Mouse (Mus musculus): Measurements from ENCODE around the gene Numbl.

DNA sequence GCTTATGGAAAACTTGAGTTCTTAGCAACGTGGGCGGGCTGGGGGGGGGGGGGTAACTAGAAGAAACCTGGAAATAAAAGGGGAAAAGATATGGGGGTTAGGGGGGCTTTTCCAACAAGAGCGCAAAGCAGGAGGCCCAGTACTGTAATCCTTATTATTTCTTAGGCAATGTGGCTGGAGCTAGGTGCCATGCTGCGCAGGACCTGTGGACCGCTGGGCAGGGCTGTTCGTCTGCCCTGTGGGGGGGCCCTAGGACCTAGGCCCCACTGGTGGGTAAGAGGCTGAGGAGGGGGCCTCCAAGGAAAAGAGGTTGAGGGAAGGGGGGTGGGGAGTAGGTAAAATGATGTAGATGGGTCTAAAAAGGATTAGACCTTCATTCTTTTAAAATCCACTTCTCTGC, 24.9 kb upstream of the Numbl start:
- TF ChIP-seq CTCF (IDR thresholded peaks at IDR 0.05; ENCODE audit: low read depth) (no peak), EP300 (IDR thresholded peaks at IDR 0.05; ENCODE audit: low read depth) (no peak)

All from heart, postnatal 0 days (tissue).